Mouse (Mus musculus) layer of hippocampus, adult 2 months (tissue): Measurements from ENCODE around the gene Galnt10. TPM values are rescaled to one million over a fixed set of nuclear protein-coding genes. Genes with fewer than 3 reads are reported as not detected.

Source experiments
- DNase-seq, 2 experiments: peaks; one replicate each; pipeline ENCODE4 v3.0.0; 2022; ENCODE audit warnings: low spot score in 2 of 2
- H3K27ac ChIP-seq: fragments of 200-600 bp; 2 replicates; pipeline ENCODE4 v1.8.1; 2022
- H3K4me3 ChIP-seq: fragments of 200-600 bp; 2 replicates; pipeline ENCODE4 v1.8.1; 2022; ENCODE audit warnings: mild to moderate bottlenecking
- CTCF ChIP-seq: fragments of 200-600 bp; conservative IDR thresholded peaks from 2 replicates; pipeline ENCODE4 v1.8.1; 2022; ENCODE audit warnings: antibody characterized with exemption, mild to moderate bottlenecking, moderate library complexity
- total RNA-seq, 2 experiments: library from RNA; stranded (reverse); gene quantifications; 2 replicates each; pipeline ENCODE4 v1.2.3; 2021

Galnt10 gene
- total RNA-seq, 2 experiments from 2014 or later: 6.3 TPM

GRCm38 (mm10) chr11:57656602-57657275 lies 11.5 kb downstream of the Galnt10 start:
- H3K27ac ChIP-seq: no peak overlapping the region
- DNase-seq: no peak
- no peak overlapping the region for H3K4me3 ChIP-seq
- no peak for TF ChIP-seq CTCF

- Histone ChIP-seq H3K27ac (no peak overlapping the region), H3K4me3 (no peak overlapping the region)
- no peak for DNase-seq
- TF ChIP-seq CTCF: no peak
These were observed 12.3 kb downstream of the Galnt10 start for GRCm38 (mm10) chr11:57657370-57658072.

DNA sequence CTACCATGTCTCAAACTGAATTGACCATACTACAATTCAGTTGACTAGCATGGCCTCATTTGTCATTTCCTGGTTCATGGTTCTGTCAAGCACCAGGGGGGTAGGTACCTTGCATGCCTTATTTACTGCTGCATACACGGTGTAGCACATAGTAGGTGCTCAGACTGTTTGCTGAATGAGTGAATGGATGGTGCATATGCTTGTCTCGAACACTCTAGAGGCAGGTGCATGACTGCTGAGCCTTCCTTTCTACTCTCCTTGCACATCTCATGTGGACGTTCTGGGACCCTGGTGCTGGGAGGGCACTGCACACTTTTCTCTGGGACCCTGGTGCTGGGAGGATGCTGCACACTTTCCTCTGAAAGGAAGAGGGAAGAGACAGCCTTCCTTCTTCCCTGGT lies 13.0 kb downstream of the Galnt10 start:
- peak in 1 of 2 experiments; percentile 2 for DNase-seq
- no peak overlapping the region for H3K4me3 ChIP-seq
- no peak overlapping the region for H3K27ac ChIP-seq
- no peak for TF ChIP-seq CTCF

DNA sequence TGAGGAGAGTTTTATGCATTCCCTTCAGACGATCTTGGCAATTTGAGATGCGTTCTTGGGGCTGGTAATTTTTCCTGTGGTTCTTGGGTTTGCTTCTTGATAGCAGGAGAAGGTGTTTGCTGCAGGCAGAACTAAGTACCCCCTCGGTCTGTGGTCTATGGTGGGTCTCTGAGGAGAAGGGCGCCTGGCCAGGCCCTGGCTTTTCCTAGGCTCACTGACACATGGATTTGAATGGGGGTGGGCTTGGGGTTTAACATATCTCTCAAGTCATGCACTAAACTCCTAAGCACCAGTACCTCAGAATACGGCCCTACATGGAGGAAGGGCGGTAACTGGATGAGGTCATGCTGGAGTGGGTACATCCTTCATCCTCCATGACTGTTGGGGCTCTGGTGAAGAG lies 13.5 kb downstream of the Galnt10 start:
- peak in 1 of 2 experiments; percentile 1 for DNase-seq
- TF ChIP-seq CTCF: no peak
- H3K27ac ChIP-seq: no peak overlapping the region
- no peak overlapping the region for H3K4me3 ChIP-seq

DNA sequence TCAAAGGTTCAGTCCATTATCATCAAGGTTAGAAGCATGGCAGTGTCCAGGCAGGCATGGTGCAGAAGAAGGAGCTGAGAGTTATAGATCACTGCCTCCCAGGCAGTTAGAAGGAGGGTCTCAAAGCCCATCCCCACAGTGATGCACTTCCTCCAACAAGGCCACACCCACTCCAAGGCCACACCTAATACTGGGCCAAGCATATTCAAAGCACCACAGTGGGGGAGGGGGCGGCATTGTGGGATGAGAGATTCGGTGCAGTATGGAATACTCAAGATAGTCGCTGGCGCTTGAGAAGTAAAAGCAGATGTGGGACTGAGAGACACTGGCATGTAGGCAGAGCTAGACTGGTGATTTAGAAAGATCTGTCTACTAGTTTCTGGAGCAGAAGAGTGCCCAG lies 14.9 kb downstream of the Galnt10 start:
- DNase-seq: no peak

DNA sequence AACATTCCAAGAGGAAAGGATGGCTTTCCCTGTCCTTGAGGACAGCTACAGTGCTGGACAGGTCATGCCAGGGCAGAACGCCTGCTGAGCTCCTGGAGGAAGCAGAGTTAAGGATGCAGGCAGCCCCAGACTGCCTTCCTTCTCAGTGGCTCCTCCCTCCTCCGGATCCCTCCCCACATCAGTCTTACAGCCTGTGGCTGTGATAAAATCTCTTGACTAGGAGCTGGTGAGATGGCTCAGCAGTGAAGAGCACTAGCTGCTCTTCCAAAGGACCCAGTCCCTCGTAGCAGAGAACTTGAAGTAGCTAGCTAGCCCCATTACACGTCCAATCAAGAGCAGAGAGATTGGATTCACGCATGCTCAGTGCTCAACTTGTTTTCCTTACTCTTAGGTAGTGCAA lies 15.6 kb downstream of the Galnt10 start:
- DNase-seq: no peak
- TF ChIP-seq CTCF: no peak
- H3K4me3 ChIP-seq: no peak overlapping the region
- no peak overlapping the region for H3K27ac ChIP-seq

More for the DNA sequence above, 14.9 kb downstream of the Galnt10 start:
- Histone ChIP-seq H3K27ac (no peak overlapping the region), H3K4me3 (no peak overlapping the region)
- no peak for TF ChIP-seq CTCF

- no peak overlapping the region for H3K4me3 ChIP-seq
- DNase-seq: no peak
- no peak overlapping the region for H3K27ac ChIP-seq
- no peak for TF ChIP-seq CTCF
These were observed 16.4 kb downstream of the Galnt10 start for GRCm38 (mm10) chr11:57661492-57662229.

GRCm38 (mm10) chr11:57662231-57662630 lies 17.0 kb downstream of the Galnt10 start:
- no peak for DNase-seq
- H3K4me3 ChIP-seq: no peak overlapping the region
- no peak for TF ChIP-seq CTCF
- H3K27ac ChIP-seq: no peak overlapping the region

DNA sequence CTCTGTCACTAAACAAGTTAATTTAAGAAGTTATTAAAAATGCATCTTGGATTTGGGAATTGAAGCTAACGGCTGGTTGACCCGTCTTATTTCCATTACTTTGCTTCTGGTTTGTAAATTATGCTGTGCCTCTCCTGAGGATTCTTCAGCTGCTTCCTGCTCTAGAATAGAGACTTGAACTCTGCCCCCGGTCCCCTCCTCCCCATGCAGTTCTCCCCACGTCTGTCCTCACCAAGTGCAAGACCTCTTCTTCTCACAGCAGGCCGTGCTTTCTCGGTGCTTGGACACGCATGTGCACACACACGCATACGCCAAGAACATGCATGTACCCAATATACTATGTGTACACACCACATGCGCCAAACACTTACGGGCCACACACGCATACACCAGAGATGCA lies 18.0 kb downstream of the Galnt10 start:
- no peak overlapping the region for H3K4me3 ChIP-seq
- TF ChIP-seq CTCF: no peak
- DNase-seq: no peak
- H3K27ac ChIP-seq: no peak overlapping the region

GRCm38 (mm10) chr11:57664741-57665140 lies 19.5 kb downstream of the Galnt10 start:
- H3K27ac ChIP-seq: no peak overlapping the region
- no peak for DNase-seq
- TF ChIP-seq CTCF: no peak
- H3K4me3 ChIP-seq: no peak overlapping the region

DNA sequence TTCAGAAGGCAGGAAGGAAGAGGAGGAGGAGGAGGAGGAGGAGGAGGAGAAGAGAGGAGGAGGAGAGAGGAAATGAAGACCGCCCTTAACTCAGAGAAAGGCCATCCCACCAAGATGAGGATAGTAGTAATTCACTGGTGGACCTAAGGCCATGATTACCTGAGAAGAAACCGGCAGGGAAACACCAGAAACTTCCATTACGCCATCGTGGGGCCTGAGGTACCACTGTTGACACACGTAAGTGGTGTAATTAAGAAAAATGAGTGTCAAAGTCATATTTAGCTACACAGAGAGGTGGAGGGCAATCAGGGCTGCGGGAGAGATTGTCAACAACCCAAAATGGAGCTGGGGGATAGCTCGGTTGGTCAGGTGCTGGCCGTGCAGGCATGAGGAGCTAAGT lies 23.0 kb downstream of the Galnt10 start:
- Histone ChIP-seq H3K27ac (no peak overlapping the region), H3K4me3 (no peak overlapping the region)
- DNase-seq: no peak
- TF ChIP-seq CTCF: no peak

GRCm38 (mm10) chr11:57669522-57669921 lies 24.3 kb downstream of the Galnt10 start:
- no peak for DNase-seq
- no peak overlapping the region for H3K27ac ChIP-seq
- TF ChIP-seq CTCF: no peak
- H3K4me3 ChIP-seq: no peak overlapping the region

DNA sequence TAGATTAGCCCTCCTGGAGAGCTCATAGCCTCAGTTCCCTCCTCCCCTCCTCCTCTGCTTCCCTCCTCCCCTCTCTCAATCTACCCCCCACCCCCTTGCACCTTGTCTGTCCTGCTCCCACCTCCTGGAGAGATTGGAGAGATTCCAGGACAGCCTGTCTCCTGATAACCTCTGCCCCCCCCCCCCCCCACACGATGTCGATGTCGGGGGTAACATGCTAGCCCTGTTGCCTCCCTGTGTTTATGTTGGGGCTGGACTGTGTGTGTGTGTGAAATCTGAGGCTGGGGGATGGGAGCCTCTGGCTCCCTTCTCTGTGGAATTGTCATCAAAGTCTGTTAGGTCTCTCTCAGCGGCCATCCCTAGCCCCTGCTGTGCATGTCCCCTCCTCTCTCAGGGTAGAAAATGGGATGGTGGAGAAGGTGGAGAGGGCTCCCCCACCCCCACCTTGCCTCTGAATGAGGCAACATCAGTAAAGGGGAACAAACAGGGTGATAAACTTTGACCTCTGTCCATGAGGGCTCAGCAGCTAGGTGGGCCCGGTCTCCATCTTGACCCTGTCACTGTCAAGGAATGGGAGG lies 26.0 kb downstream of the Galnt10 start:
- no peak overlapping the region for H3K4me3 ChIP-seq
- DNase-seq: no peak
- TF ChIP-seq CTCF: no peak
- H3K27ac ChIP-seq: no peak overlapping the region
